Mouse (Mus musculus): ENCODE data around the gene Idh3g. TPM values are rescaled to one million over a fixed set of nuclear protein-coding genes. Genes with fewer than 3 reads are reported as not detected.

The Idh3g gene
- polyA plus RNA-seq, 1 experiment from 2014 or later, result 247 TPM

DNA sequence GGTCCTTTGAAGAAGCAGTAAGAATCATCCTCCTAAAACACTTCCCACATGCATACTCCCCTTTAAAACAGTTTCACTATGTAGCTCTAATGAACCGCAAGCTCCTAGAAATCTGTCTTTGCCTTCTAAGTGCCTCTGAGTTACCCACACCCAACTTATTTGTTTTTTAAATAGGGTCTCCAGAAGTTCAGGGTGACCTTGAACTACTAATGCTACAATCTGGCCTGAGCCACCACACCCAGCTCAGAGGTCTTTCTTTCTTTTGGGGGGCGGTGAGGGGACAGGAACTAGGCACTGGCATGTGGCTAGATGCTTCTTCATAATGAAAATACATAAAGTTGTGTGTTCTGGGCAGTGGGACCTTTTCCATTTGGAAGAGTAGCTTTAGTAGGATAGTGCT lies 10.8 kb upstream of the Idh3g start:
- no peak overlapping the region for H3K27ac ChIP-seq (ENCODE audit: low read depth, low read length)
- no peak overlapping the region for H3K9ac ChIP-seq (ENCODE audit: low read depth, low read length)
- 92% methylated on average over 2 of the region's 2 CpGs for WGBS
- no peak for ATAC-seq (ENCODE audit: low FRiP score, low TSS enrichment)
- H3K4me2 ChIP-seq (replicated peaks; ENCODE audit: low read depth, low read length), result no peak overlapping the region
- H3K9me3 ChIP-seq (ENCODE audit: control insufficient read depth, low read length), result no peaks in the 10 kb centered on the region
- no peak overlapping the region for H3K4me3 ChIP-seq (ENCODE audit: low read length)
- H3K4me1 ChIP-seq (ENCODE audit: control insufficient read depth, insufficient read depth, low read length), result no peaks in the 10 kb centered on the region
- H3K27me3 ChIP-seq (ENCODE audit: control insufficient read depth, insufficient read depth, low read length), result no peaks in the 10 kb centered on the region
- no peaks in the 10 kb centered on the region for H3K36me3 ChIP-seq (ENCODE audit: control insufficient read depth, insufficient read depth, low read length)

DNA sequence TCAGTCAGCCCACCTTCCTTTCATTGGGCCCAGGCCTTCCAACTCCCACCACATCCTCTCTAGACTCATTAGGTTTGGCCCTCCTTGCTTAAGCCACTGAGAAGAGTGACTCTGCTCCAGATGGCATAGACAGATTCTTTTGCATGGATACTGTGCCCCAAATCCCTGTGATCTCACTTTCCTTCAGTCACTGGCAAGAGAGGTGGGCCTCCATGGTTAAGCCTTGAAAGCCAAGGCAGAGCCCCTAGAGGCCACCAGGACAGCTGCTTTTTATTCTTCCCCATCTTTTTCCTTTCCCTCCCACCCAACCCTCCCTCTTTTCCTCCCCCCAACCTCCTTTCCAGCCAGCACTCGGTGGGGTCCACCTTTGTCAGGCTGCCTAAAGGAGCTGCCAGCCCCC lies 6.8 kb upstream of the Idh3g start:
- ATAC-seq (ENCODE audit: low FRiP score, low TSS enrichment), result no peak
- Histone ChIP-seq H3K9ac (ENCODE audit: low read depth, low read length) (no peak overlapping the region), H3K4me1 (ENCODE audit: control insufficient read depth, insufficient read depth, low read length) (no peaks in the 10 kb centered on the region), H3K36me3 (ENCODE audit: control insufficient read depth, insufficient read depth, low read length) (peaks cover 16% of the 10 kb centered on the region), H3K4me2 (replicated peaks; ENCODE audit: low read depth, low read length) (no peak overlapping the region), H3K9me3 (ENCODE audit: control insufficient read depth, low read length) (no peaks in the 10 kb centered on the region), H3K4me3 (ENCODE audit: low read length) (no peak overlapping the region), H3K27ac (ENCODE audit: low read depth, low read length) (no peak overlapping the region), H3K27me3 (ENCODE audit: control insufficient read depth, insufficient read depth, low read length) (no peaks in the 10 kb centered on the region)
- WGBS, result 67% methylated on average over 1 of the region's 1 CpGs

- H3K27me3 ChIP-seq (ENCODE audit: control insufficient read depth, insufficient read depth, low read length), result no peaks in the 10 kb centered on the region
- ATAC-seq (ENCODE audit: low FRiP score, low TSS enrichment), result no peak
- H3K4me2 ChIP-seq (replicated peaks; ENCODE audit: low read depth, low read length), result no peak overlapping the region
- H3K4me1 ChIP-seq (ENCODE audit: control insufficient read depth, insufficient read depth, low read length), result no peaks in the 10 kb centered on the region
- no peak overlapping the region for H3K9ac ChIP-seq (ENCODE audit: low read depth, low read length)
- H3K27ac ChIP-seq (ENCODE audit: low read depth, low read length), result no peak overlapping the region
- H3K36me3 ChIP-seq (ENCODE audit: control insufficient read depth, insufficient read depth, low read length), result peaks cover 16% of the 10 kb centered on the region
- H3K4me3 ChIP-seq (ENCODE audit: low read length), result no peak overlapping the region
- H3K9me3 ChIP-seq (ENCODE audit: control insufficient read depth, low read length), result no peaks in the 10 kb centered on the region
These were observed 6.3 kb upstream of the Idh3g start for GRCm38 (mm10) chrX:73793039-73793438.

DNA sequence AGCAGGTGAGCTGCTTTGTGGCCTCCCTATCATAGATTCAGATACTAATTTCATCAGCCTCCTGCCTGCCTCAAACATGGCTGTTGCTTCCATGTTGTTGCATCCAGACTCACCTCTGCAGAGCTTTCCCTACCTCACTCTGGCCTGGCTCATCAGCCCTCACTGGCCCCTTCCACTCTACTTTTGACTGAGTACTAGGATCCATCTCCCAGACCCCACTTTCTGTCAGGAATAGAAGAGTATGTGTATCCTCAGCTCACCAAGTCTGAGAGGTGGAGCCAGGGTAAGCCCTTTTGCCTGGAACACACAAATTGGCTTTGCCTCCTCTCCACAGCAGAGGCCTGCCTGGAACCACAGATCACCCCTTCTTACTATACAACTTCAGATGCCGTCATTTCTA lies 1.8 kb upstream of the Idh3g start:
- H3K9ac ChIP-seq (ENCODE audit: low read depth, low read length), result no peak overlapping the region

GRCm38 (mm10) chrX:73787225-73787558 lies 495 bp upstream of the Idh3g start:
- H3K27me3 ChIP-seq (ENCODE audit: control insufficient read depth, insufficient read depth, low read length), result no peaks in the 10 kb centered on the region
- WGBS, result 27% methylated on average over 20 of the region's 22 CpGs
- peaks cover 16% of the 10 kb centered on the region for H3K36me3 ChIP-seq (ENCODE audit: control insufficient read depth, insufficient read depth, low read length)
- ATAC-seq (ENCODE audit: low FRiP score, low TSS enrichment), result peak; percentile 2
- H3K27ac ChIP-seq (ENCODE audit: low read depth, low read length), result peak overlapping the region; percentile 47; the same call in 1 of the 2 replicates
- H3K4me1 ChIP-seq (ENCODE audit: control insufficient read depth, insufficient read depth, low read length), result no peaks in the 10 kb centered on the region
- peak overlapping the region; percentile 76 for H3K9ac ChIP-seq (ENCODE audit: low read depth, low read length)
- H3K4me3 ChIP-seq (ENCODE audit: low read length), result peak overlapping the region; percentile 61
- H3K9me3 ChIP-seq (ENCODE audit: control insufficient read depth, low read length), result no peaks in the 10 kb centered on the region
- H3K4me2 ChIP-seq (replicated peaks; ENCODE audit: low read depth, low read length), result peak overlapping the region; percentile 62

More for the DNA sequence above, 1.8 kb upstream of the Idh3g start:
- peak overlapping the region; percentile 62 for H3K4me2 ChIP-seq (replicated peaks; ENCODE audit: low read depth, low read length)
- H3K36me3 ChIP-seq (ENCODE audit: control insufficient read depth, insufficient read depth, low read length), result peaks cover 16% of the 10 kb centered on the region
- no peak overlapping the region for H3K27ac ChIP-seq (ENCODE audit: low read depth, low read length)
- H3K4me3 ChIP-seq (ENCODE audit: low read length), result no peak overlapping the region; the same call in 1 of the 2 replicates
- WGBS, result 95% methylated on average over 1 of the region's 1 CpGs
- H3K4me1 ChIP-seq (ENCODE audit: control insufficient read depth, insufficient read depth, low read length), result no peaks in the 10 kb centered on the region
- no peaks in the 10 kb centered on the region for H3K27me3 ChIP-seq (ENCODE audit: control insufficient read depth, insufficient read depth, low read length)
- no peaks in the 10 kb centered on the region for H3K9me3 ChIP-seq (ENCODE audit: control insufficient read depth, low read length)
- ATAC-seq (ENCODE audit: low FRiP score, low TSS enrichment), result no peak

- H3K4me2 ChIP-seq (replicated peaks; ENCODE audit: low read depth, low read length), result peak overlapping the region; percentile 52
- H3K36me3 ChIP-seq (ENCODE audit: control insufficient read depth, insufficient read depth, low read length), result peaks cover 16% of the 10 kb centered on the region
- H3K27ac ChIP-seq (ENCODE audit: low read depth, low read length), result peak overlapping the region; percentile 85; the same call in 1 of the 2 replicates
- H3K27me3 ChIP-seq (ENCODE audit: control insufficient read depth, insufficient read depth, low read length), result no peaks in the 10 kb centered on the region
- H3K4me1 ChIP-seq (ENCODE audit: control insufficient read depth, insufficient read depth, low read length), result no peaks in the 10 kb centered on the region
- no peaks in the 10 kb centered on the region for H3K9me3 ChIP-seq (ENCODE audit: control insufficient read depth, low read length)
- peak overlapping the region; percentile 61 for H3K4me3 ChIP-seq (ENCODE audit: low read length)
- ATAC-seq (ENCODE audit: low FRiP score, low TSS enrichment), result no peak
- peak overlapping the region; percentile 76 for H3K9ac ChIP-seq (ENCODE audit: low read depth, low read length)
These were observed 1.0 kb downstream of the Idh3g start for GRCm38 (mm10) chrX:73785666-73786065.

GRCm38 (mm10) chrX:73782227-73782626 lies 4.5 kb downstream of the Idh3g start:
- Histone ChIP-seq H3K27ac (ENCODE audit: low read depth, low read length) (no peak overlapping the region), H3K36me3 (ENCODE audit: control insufficient read depth, insufficient read depth, low read length) (peaks cover 24% of the 10 kb centered on the region; the same call in 1 of the 2 replicates), H3K4me2 (replicated peaks; ENCODE audit: low read depth, low read length) (no peak overlapping the region), H3K4me3 (ENCODE audit: low read length) (no peak overlapping the region), H3K9ac (ENCODE audit: low read depth, low read length) (no peak overlapping the region), H3K4me1 (ENCODE audit: control insufficient read depth, insufficient read depth, low read length) (no peaks in the 10 kb centered on the region), H3K9me3 (ENCODE audit: control insufficient read depth, low read length) (no peaks in the 10 kb centered on the region), H3K27me3 (ENCODE audit: control insufficient read depth, insufficient read depth, low read length) (no peaks in the 10 kb centered on the region; the same call in 1 of the 2 replicates)
- no peak for ATAC-seq (ENCODE audit: low FRiP score, low TSS enrichment)
- 98% methylated on average over 3 of the region's 3 CpGs for WGBS

- peak; percentile 77 for ATAC-seq (ENCODE audit: low FRiP score, low TSS enrichment)
- no peaks in the 10 kb centered on the region; the same call in 1 of the 2 replicates for H3K27me3 ChIP-seq (ENCODE audit: control insufficient read depth, insufficient read depth, low read length)
- no peak overlapping the region for H3K27ac ChIP-seq (ENCODE audit: low read depth, low read length)
- H3K4me1 ChIP-seq (ENCODE audit: control insufficient read depth, insufficient read depth, low read length), result 0 out of 2 replicates have a peak, but pooled peaks cover 7% of the 10 kb centered on the region
- no peaks in the 10 kb centered on the region for H3K9me3 ChIP-seq (ENCODE audit: control insufficient read depth, low read length)
- WGBS, result 69% methylated on average over 10 of the region's 10 CpGs
- H3K4me3 ChIP-seq (ENCODE audit: low read length), result no peak overlapping the region
- H3K9ac ChIP-seq (ENCODE audit: low read depth, low read length), result no peak overlapping the region
- H3K36me3 ChIP-seq (ENCODE audit: control insufficient read depth, insufficient read depth, low read length), result peaks cover 11% of the 10 kb centered on the region; the same call in 1 of the 2 replicates
- no peak overlapping the region for H3K4me2 ChIP-seq (replicated peaks; ENCODE audit: low read depth, low read length)
These were observed 11.8 kb downstream of the Idh3g start for GRCm38 (mm10) chrX:73774802-73775483.

- H3K27me3 ChIP-seq (ENCODE audit: control insufficient read depth, insufficient read depth, low read length), result no peaks in the 10 kb centered on the region; the same call in 1 of the 2 replicates
- peaks cover 5% of the 10 kb centered on the region; the same call in 1 of the 2 replicates for H3K36me3 ChIP-seq (ENCODE audit: control insufficient read depth, insufficient read depth, low read length)
- no peak within 1 kb of the TSS for H3K4me3 ChIP-seq (ENCODE audit: low read length)
- ATAC-seq (ENCODE audit: low FRiP score, low TSS enrichment), result peak; percentile 53; the same call in 1 of the 2 replicates
- H3K27ac ChIP-seq (ENCODE audit: low read depth, low read length), result no peak within 1 kb of the TSS
- no peak within 1 kb of the TSS for H3K4me2 ChIP-seq (replicated peaks; ENCODE audit: low read depth, low read length)
- H3K9me3 ChIP-seq (ENCODE audit: control insufficient read depth, low read length), result no peaks in the 10 kb centered on the region
- H3K9ac ChIP-seq (ENCODE audit: low read depth, low read length), result no peak within 1 kb of the TSS
- 38% methylated on average over 9 of the region's 9 CpGs for WGBS
- H3K4me1 ChIP-seq (ENCODE audit: control insufficient read depth, insufficient read depth, low read length), result 0 out of 2 replicates have a peak, but pooled peaks cover 7% of the 10 kb centered on the region
These were observed 12.4 kb downstream of the Idh3g start, which contains the start of gene Srpk3 for GRCm38 (mm10) chrX:73774168-73774760. Gene Srpk3 (plus strand): TSS chrX:73774405.
